In the genomic region with DNA sequence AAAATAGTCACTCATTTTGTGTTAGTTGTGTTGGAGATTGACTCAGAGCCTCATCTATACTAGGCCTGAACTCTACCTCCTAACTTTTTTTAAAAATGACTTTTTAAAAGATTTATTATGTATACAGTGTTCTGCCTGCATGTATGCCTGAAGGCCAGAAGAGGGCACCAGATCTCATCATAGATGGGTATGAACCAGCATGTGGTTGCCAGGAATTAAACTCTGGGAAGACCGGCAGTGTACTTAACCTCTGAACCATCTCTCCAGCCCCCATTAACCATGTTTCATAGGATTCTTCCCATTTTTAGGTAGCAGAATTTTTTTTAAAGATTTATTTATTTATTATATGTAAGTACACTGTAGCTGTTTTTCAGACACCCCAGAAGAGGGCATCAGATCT, we compare ENCODE assay signal across 11 mouse cellular contexts. TPM values are rescaled to one million over a fixed set of nuclear protein-coding genes. Genes with fewer than 3 reads are reported as not detected.
A peak's percentile ranks its signal among the peaks of the same experiment; 100 is the strongest.
DNase-seq lines count a peak whose midpoint lies in the region; ATAC-seq and TF ChIP-seq lines count a peak whose summit lies in the region.
"Had no signal": no experiment of that assay in that cellular context is flagged by ENCODE, and none has a peak within 500 bp of the region (broad histone marks: within the 10 kb centered on the region; RNA-seq: fewer than 3 reads in every experiment).

No protein-coding gene starts in this region.

- peak; percentile 33 for DNase-seq in embryonic facial prominence, embryonic 11.5 days (ENCODE audit: low spot score)
- DNase-seq in embryonic facial prominence, embryonic 10.5 days (ENCODE audit: low spot score): no peak
- peak; percentile 53 for DNase-seq in lung, embryonic 14.5 days
- DNase-seq in lung, postnatal 25 days (ENCODE audit: low spot score): no peak
- peak; percentile 41 for DNase-seq in ZHBTc4 (ENCODE audit: low read depth, low spot score)
- peak; percentile 37 for DNase-seq in naive thymus-derived CD4-positive, alpha-beta T cell, adult 2 months (ENCODE audit: low read depth)
- DNase-seq in natural killer cell, adult 2 months (ENCODE audit: low spot score in 2 of 2): no peak
- no peak for DNase-seq in urinary bladder, adult 18-20 months (ENCODE audit: low spot score in 2 of 2)
- DNase-seq: adrenal gland, adult 2 months; cerebellum, adult 9-11 months had no signal

- no peak overlapping the region for H3K4me2 ChIP-seq in embryonic facial prominence, embryonic 11.5 days (ENCODE audit: low read depth, low read length)
- no peak overlapping the region for H3K4me2 ChIP-seq in lung, embryonic 14.5 days

- ATAC-seq in embryonic facial prominence, embryonic 11.5 days (replicated peaks; ENCODE audit: insufficient number of reproducible peaks, low FRiP score, low TSS enrichment, low read depth): no peak
- no peak for ATAC-seq in lung, embryonic 14.5 days (ENCODE audit: insufficient read depth)

- H3K36me3 ChIP-seq in embryonic facial prominence, embryonic 11.5 days (replicated peaks; ENCODE audit: control insufficient read depth, insufficient read depth, low read depth, low read length): no peaks in the 10 kb centered on the region
- no peaks in the 10 kb centered on the region for H3K36me3 ChIP-seq in embryonic facial prominence, embryonic 10.5 days (replicated peaks)
- H3K36me3 ChIP-seq in lung, embryonic 14.5 days (ENCODE audit: insufficient read depth): no peaks in the 10 kb centered on the region
- H3K36me3 ChIP-seq: heart, embryonic 10.5 days had no signal

- no peaks in the 10 kb centered on the region for H3K4me1 ChIP-seq in embryonic facial prominence, embryonic 11.5 days (ENCODE audit: control insufficient read depth, insufficient read depth, low read length)
- H3K4me1 ChIP-seq in embryonic facial prominence, embryonic 10.5 days: no peaks in the 10 kb centered on the region
- no peaks in the 10 kb centered on the region for H3K4me1 ChIP-seq in lung, embryonic 14.5 days (ENCODE audit: insufficient read depth)
- H3K4me1 ChIP-seq: heart, embryonic 10.5 days had no signal

- peak; percentile 43 for TF ChIP-seq CTCF in lung, embryonic 14.5 days (IDR thresholded peaks at IDR 0.05; ENCODE audit: low read depth)

- no peak overlapping the region for H3K27ac ChIP-seq in embryonic facial prominence, embryonic 11.5 days (replicated peaks; ENCODE audit: low read depth, low read length)
- no peak overlapping the region for H3K27ac ChIP-seq in embryonic facial prominence, embryonic 10.5 days (replicated peaks)
- no peak overlapping the region for H3K27ac ChIP-seq in lung, embryonic 14.5 days (ENCODE audit: low read depth)
- H3K27ac ChIP-seq: heart, embryonic 10.5 days had no signal

- no peaks in the 10 kb centered on the region for H3K9me3 ChIP-seq in embryonic facial prominence, embryonic 11.5 days (replicated peaks; ENCODE audit: control insufficient read depth, low read length)
- H3K9me3 ChIP-seq in embryonic facial prominence, embryonic 10.5 days: no peaks in the 10 kb centered on the region
- H3K9me3 ChIP-seq in lung, embryonic 14.5 days (ENCODE audit: low read depth, low read length): no peaks in the 10 kb centered on the region
- H3K9me3 ChIP-seq: heart, embryonic 10.5 days had no signal

- 30% methylated on average over 1 of the region's 1 CpGs for WGBS in embryonic facial prominence, embryonic 11.5 days
- 53% methylated on average over 1 of the region's 1 CpGs for WGBS in embryonic facial prominence, embryonic 10.5 days
- WGBS in lung, embryonic 14.5 days: 40% methylated on average over 1 of the region's 1 CpGs

- H3K4me3 ChIP-seq in embryonic facial prominence, embryonic 11.5 days (ENCODE audit: low read depth, low read length): no peak overlapping the region
- no peak overlapping the region for H3K4me3 ChIP-seq in embryonic facial prominence, embryonic 10.5 days
- no peak overlapping the region for H3K4me3 ChIP-seq in lung, embryonic 14.5 days (ENCODE audit: low read depth, low read length)
- H3K4me3 ChIP-seq: heart, embryonic 10.5 days had no signal

- H3K27me3 ChIP-seq in embryonic facial prominence, embryonic 11.5 days (ENCODE audit: control insufficient read depth, insufficient read depth, low read length): no peaks in the 10 kb centered on the region
- H3K27me3 ChIP-seq in embryonic facial prominence, embryonic 10.5 days (replicated peaks; ENCODE audit: low read depth, poor library complexity, severe bottlenecking): peaks cover 54% of the 10 kb centered on the region
- 0 out of 2 replicates have a peak, but pooled peaks cover 3% of the 10 kb centered on the region for H3K27me3 ChIP-seq in lung, embryonic 14.5 days (ENCODE audit: insufficient read depth, low read length)

- no peak overlapping the region for H3K9ac ChIP-seq in embryonic facial prominence, embryonic 11.5 days (replicated peaks; ENCODE audit: low read length)
- no peak overlapping the region for H3K9ac ChIP-seq in lung, embryonic 14.5 days

RNA-seq across cellular contexts. Expression of a gene that starts 27.5 kb away (rescaled TPM):
- polyA plus RNA-seq in embryonic facial prominence, embryonic 11.5 days (2014; fragmentation: Nextera tagmentation; extraction: Ambion mirVana): 125 and 129 TPM in 2 replicates
- polyA plus RNA-seq in embryonic facial prominence, embryonic 10.5 days (2016; fragmentation: Nextera tagmentation; extraction: Ambion mirVana): 108 and 112 TPM in 2 replicates
- polyA plus RNA-seq in lung, embryonic 14.5 days (2014; fragmentation: Nextera tagmentation; extraction: Ambion mirVana): 73.0 and 116 TPM in 2 replicates

RNA-seq across cellular contexts. Expression of a gene that starts 49.2 kb away (rescaled TPM):
- 9.8 and 10.1 TPM in 2 replicates for polyA plus RNA-seq in embryonic facial prominence, embryonic 11.5 days (2014; fragmentation: Nextera tagmentation; extraction: Ambion mirVana)
- 7.2 TPM in 2 replicates for polyA plus RNA-seq in embryonic facial prominence, embryonic 10.5 days (2016; fragmentation: Nextera tagmentation; extraction: Ambion mirVana)
- polyA plus RNA-seq in lung, embryonic 14.5 days (2014; fragmentation: Nextera tagmentation; extraction: Ambion mirVana): 9.1 and 10.4 TPM in 2 replicates

Comparison
In these comparisons a context has a peak if more than half of its experiments do, and no peak if none do; other contexts are left out.
1. DNase-seq: peak in embryonic facial prominence, embryonic 11.5 days (single experiment), lung, embryonic 14.5 days (single experiment), ZHBTc4 (single experiment) and naive thymus-derived CD4-positive, alpha-beta T cell, adult 2 months (single experiment); none in embryonic facial prominence, embryonic 10.5 days (single experiment), lung, postnatal 25 days (single experiment), natural killer cell, adult 2 months (0 of 2) and urinary bladder, adult 18-20 months (0 of 2).